21 mouse cellular contexts compared by ENCODE assay signal in genomic region chr5:27373931-27374330, GRCm38 (mm10).
DNase-seq lines count a peak whose midpoint lies in the region; ATAC-seq lines count a peak whose summit lies in the region.
"Had no signal": no experiment of that assay in that cellular context is flagged by ENCODE, and none has a peak within 500 bp of the region (broad histone marks: within the 10 kb centered on the region; RNA-seq: fewer than 3 reads in every experiment).

No protein-coding gene starts in this region.

- DNase-seq in cerebellum, postnatal 4 days (ENCODE audit: low spot score in 2 of 2) = no peak
- DNase-seq in brain, adult 2 months (ENCODE audit: low read depth, low spot score) = peak; percentile 95
- peak; percentile 65 for DNase-seq in cerebellum, adult 8-10 months
- DNase-seq in cerebellum, postnatal 25 days = peak; percentile 78
- no peak for DNase-seq in adrenal gland, adult 18-20 months (ENCODE audit: low spot score in 2 of 2)
- DNase-seq: adrenal gland, postnatal 25 days; embryo, embryonic 11 days; gastrocnemius, postnatal 14 days; heart, postnatal 36 days; kidney, postnatal 14 days; layer of hippocampus, postnatal 36 days; liver; lung, adult 2 months; lung, postnatal 10 days; right cerebral cortex, postnatal 25 days had no signal

- peak; percentile 89 for ATAC-seq in cerebellum, adult (ENCODE audit: insufficient number of reproducible peaks, low FRiP score, low TSS enrichment)
- no peak for ATAC-seq in activated CD4-positive, CD25-positive, alpha-beta regulatory T cell, adult 4 months
- ATAC-seq: forebrain, embryonic 14.5 days; intestine, postnatal 0 days; midbrain, embryonic 13.5 days; Patski had no signal

Comparison
In these comparisons a context has a peak if more than half of its experiments do, and no peak if none do; other contexts are left out.
1. DNase-seq: peak in brain, adult 2 months (single experiment), cerebellum, adult 8-10 months (single experiment) and cerebellum, postnatal 25 days (2 of 2); none in cerebellum, postnatal 4 days (0 of 2) and adrenal gland, adult 18-20 months (0 of 2).